Mouse (Mus musculus): ENCODE data around the gene Olfr749. TPM values are rescaled to one million over a fixed set of nuclear protein-coding genes. Genes with fewer than 3 reads are reported as not detected.

The Olfr749 gene
- total and polyA plus RNA-seq, 3 experiments = not detected

DNA sequence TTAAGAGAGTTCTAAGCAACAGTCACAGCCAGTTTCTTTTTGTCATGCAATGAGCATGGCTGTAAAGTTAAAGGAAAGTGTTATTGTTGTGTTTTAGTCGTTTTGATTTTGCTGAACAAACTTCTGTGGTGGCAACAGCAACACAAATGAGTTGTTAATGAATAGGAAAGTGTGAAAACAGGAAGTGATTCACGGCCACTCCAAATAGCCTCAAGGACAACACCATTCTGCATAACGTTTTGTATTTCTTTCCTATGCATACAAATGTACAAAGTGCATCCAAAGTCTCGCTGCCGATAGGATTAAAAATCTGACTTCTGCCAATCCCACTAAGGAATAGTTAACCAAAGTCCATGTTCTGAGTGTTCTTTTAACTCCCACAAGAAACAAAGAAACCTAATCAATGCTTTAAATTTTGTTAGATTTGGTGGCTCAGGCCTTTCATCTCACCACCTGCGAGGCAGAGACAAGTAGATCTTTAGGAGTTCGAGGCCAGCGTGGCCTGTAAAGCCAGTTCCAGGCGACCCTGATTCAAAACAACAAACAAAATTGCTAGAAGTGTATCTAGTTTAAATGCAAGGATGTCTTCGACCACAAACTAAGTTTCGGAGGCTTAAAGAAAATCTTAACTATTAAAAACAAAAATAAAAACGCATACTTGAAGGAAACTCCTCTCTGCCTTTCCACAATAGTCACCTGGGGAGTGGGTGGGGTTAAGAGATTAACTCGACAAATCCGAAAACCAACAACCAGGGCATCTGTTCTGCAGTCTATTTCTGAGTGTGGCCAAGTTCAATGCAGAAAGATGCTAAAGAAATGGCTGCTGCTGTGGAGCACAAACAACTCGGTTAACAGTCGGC lies 39.7 kb upstream of the Olfr749 start:
- TF ChIP-seq ELF1 (IDR thresholded peaks at IDR 0.05; ENCODE audit: low read depth, low read length) (0 out of 2 replicates have a peak, but pooled peaks have one; percentile 35), JUN (IDR thresholded peaks at IDR 0.05; ENCODE audit: insufficient read depth, low read depth, low read length) (no peak), USF1 (IDR thresholded peaks at IDR 0.05; ENCODE audit: low read depth, low read length) (no peak)
- H3K9ac ChIP-seq (ENCODE audit: insufficient read depth, low read depth) = peak overlapping the region; percentile 80
- H3K4me1 ChIP-seq (ENCODE audit: control insufficient read depth in 1 of 2, insufficient read depth in 2 of 2) = peaks cover 3 to 17% of the 10 kb centered on the region in 2 experiments; a peak in 2 of 4 replicates
- DNase-seq (ENCODE audit: extremely low read depth) = peak; percentile 38
- peaks cover 20% of the 10 kb centered on the region for H3K79me2 ChIP-seq (replicated peaks; ENCODE audit: control insufficient read depth, extremely low read depth, insufficient read depth, poor library complexity, severe bottlenecking)
- no peaks in the 10 kb centered on the region for H3K27me3 ChIP-seq (replicated peaks)
- no peak overlapping the region for H3K27ac ChIP-seq (ENCODE audit: insufficient read depth, low read depth)
- in situ Hi-C loops (cut with MboI; ENCODE audit: low pct_ligation_motif_present, low pct_unique_long_range_greater_than_20kb, low sequenced_read_pairs) = no loop called here
- H3K4me3 ChIP-seq (replicated peaks in 1 of 3; ENCODE audit: low read depth in 2 of 3, low read length in 2 of 3, poor library complexity in 1 of 3) = peak overlapping the region; percentile 87 to 94 (median 89)
- H3K9me3 ChIP-seq (replicated peaks; ENCODE audit: low read length) = peaks cover 7% of the 10 kb centered on the region
- dilution Hi-C loops (cut with MboI; ENCODE audit: extremely low pct_ligation_motif_present, extremely low pct_unique_long_range_greater_than_20kb, low sequenced_read_pairs) = no loop called here
- peaks cover 10 to 34% of the 10 kb centered on the region in 2 experiments for H3K36me3 ChIP-seq (replicated peaks in 1 of 2; ENCODE audit: control insufficient read depth in 1 of 2, insufficient read depth in 1 of 2, low read length in 1 of 2)
- peak overlapping the region; percentile 77 for H3K4me2 ChIP-seq (ENCODE audit: insufficient read depth, low read depth, poor library complexity, severe bottlenecking)

DNA sequence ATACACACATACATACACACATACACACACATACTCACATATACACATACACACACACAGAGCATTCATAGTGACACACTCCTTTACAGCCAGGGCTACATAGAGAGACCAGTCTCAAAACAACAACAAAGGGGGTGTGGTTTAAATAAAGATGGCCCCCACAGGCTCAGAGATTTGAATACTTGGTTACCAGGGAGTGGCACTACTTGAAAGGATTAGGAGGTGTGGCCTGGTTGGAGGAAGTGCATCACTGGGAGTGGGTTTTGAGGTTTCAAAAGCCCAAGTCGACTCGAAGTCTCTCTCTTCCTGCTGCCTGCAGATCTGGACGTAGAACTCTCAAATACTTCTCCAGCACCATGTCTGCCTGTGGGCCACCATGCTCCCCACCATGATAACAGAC lies 37.3 kb upstream of the Olfr749 start:
- no peaks in the 10 kb centered on the region for H3K27me3 ChIP-seq (replicated peaks)
- no peak overlapping the region for H3K9ac ChIP-seq (ENCODE audit: insufficient read depth, low read depth)
- peaks cover 20% of the 10 kb centered on the region for H3K79me2 ChIP-seq (replicated peaks; ENCODE audit: control insufficient read depth, extremely low read depth, insufficient read depth, poor library complexity, severe bottlenecking)
- H3K36me3 ChIP-seq (replicated peaks in 1 of 2; ENCODE audit: control insufficient read depth in 1 of 2, insufficient read depth in 1 of 2, low read length in 1 of 2) = peaks cover 21 to 50% of the 10 kb centered on the region in 2 experiments
- TF ChIP-seq JUND (conservative IDR thresholded peaks at IDR 0.05; ENCODE audit: low read depth, low read length) = no peak
- TF ChIP-seq MAX (IDR thresholded peaks at IDR 0.05; ENCODE audit: low read length) = no peak
- no peak for TF ChIP-seq ZMIZ1 (IDR thresholded peaks at IDR 0.05; ENCODE audit: low read depth, low read length)
- no peak for TF ChIP-seq RAD21 (IDR thresholded peaks at IDR 0.05; ENCODE audit: low read depth, low read length)
- TF ChIP-seq USF2 (conservative IDR thresholded peaks at IDR 0.05; ENCODE audit: low read depth, low read length) = no peak
- dilution Hi-C loops (cut with MboI; ENCODE audit: extremely low pct_ligation_motif_present, extremely low pct_unique_long_range_greater_than_20kb, low sequenced_read_pairs) = no loop called here
- in situ Hi-C loops (cut with MboI; ENCODE audit: low pct_ligation_motif_present, low pct_unique_long_range_greater_than_20kb, low sequenced_read_pairs) = no loop called here
- no peak overlapping the region for H3K4me3 ChIP-seq (replicated peaks in 1 of 3; ENCODE audit: low read depth in 2 of 3, low read length in 2 of 3, poor library complexity in 1 of 3)
- no peak overlapping the region for H3K27ac ChIP-seq (ENCODE audit: insufficient read depth, low read depth)
- H3K4me2 ChIP-seq (ENCODE audit: insufficient read depth, low read depth, poor library complexity, severe bottlenecking) = no peak overlapping the region
- DNase-seq (ENCODE audit: extremely low read depth) = no peak
- peaks cover 7% of the 10 kb centered on the region for H3K9me3 ChIP-seq (replicated peaks; ENCODE audit: low read length)
- peaks cover 0 to 14% of the 10 kb centered on the region in 2 experiments; a peak in 1 of 4 replicates for H3K4me1 ChIP-seq (ENCODE audit: control insufficient read depth in 1 of 2, insufficient read depth in 2 of 2)

DNA sequence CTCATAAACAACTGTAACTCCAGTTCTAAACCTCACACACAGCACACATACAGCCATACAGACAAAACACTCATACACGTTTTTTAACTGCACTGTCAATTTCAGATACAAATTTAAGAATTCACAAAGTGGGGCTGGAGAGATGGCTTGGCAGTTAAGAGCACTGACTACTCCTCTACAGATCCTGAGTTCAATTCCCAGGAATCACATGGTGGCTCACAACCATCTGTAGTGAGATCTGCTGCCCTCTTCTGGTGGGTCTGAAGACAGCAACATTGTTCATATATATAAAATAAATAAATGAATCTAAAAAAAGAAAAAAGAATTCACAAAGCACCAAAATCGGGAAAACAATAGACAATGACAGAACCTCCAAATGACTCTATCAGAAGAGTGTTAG lies 26.4 kb upstream of the Olfr749 start:
- peaks cover 53 to 83% of the 10 kb centered on the region in 2 experiments for H3K36me3 ChIP-seq (replicated peaks in 1 of 2; ENCODE audit: control insufficient read depth in 1 of 2, insufficient read depth in 1 of 2, low read length in 1 of 2)
- H3K4me3 ChIP-seq (replicated peaks in 1 of 3; ENCODE audit: low read depth in 2 of 3, low read length in 2 of 3, poor library complexity in 1 of 3) = no peak overlapping the region
- DNase-seq (ENCODE audit: extremely low read depth) = peak; percentile 9
- no peaks in the 10 kb centered on the region for H3K27me3 ChIP-seq (replicated peaks)
- TF ChIP-seq ELF1 (IDR thresholded peaks at IDR 0.05; ENCODE audit: low read depth, low read length) (no peak), JUN (IDR thresholded peaks at IDR 0.05; ENCODE audit: insufficient read depth, low read depth, low read length) (no peak), TCF12 (IDR thresholded peaks at IDR 0.05; ENCODE audit: low read depth, low read length) (no peak), NRF1 (IDR thresholded peaks at IDR 0.05; ENCODE audit: low read depth, low read length) (no peak), CHD1 (IDR thresholded peaks at IDR 0.05; ENCODE audit: low read depth, low read length) (no peak), TBP (conservative IDR thresholded peaks at IDR 0.05; ENCODE audit: low read depth, low read length) (no peak), HCFC1 (IDR thresholded peaks at IDR 0.05; ENCODE audit: low read depth, low read length) (no peak), ETS1 (conservative IDR thresholded peaks at IDR 0.05; ENCODE audit: low read depth, low read length) (no peak), RAD21 (IDR thresholded peaks at IDR 0.05; ENCODE audit: low read depth, low read length) (peak; percentile 2), PAX5 (IDR thresholded peaks at IDR 0.05; ENCODE audit: low read length) (no peak), USF2 (conservative IDR thresholded peaks at IDR 0.05; ENCODE audit: low read depth, low read length) (no peak), CTCF (conservative IDR thresholded peaks at IDR 0.05 in 1 of 2, IDR thresholded peaks at IDR 0.05 in 1 of 2; ENCODE audit: low read depth in 2 of 2, low read length in 2 of 2) (peak; percentile 46 to 54), MEF2A (IDR thresholded peaks at IDR 0.05; ENCODE audit: borderline replicate concordance, low read depth, low read length) (no peak), USF1 (IDR thresholded peaks at IDR 0.05; ENCODE audit: low read depth, low read length) (no peak), UBTF (IDR thresholded peaks at IDR 0.05; ENCODE audit: low read depth, low read length) (no peak), SMC3 (IDR thresholded peaks at IDR 0.05; ENCODE audit: low read depth, low read length) (peak; percentile 19; the same call in 1 of the 2 replicates), MAZ (IDR thresholded peaks at IDR 0.05; ENCODE audit: low read depth, low read length) (no peak), POLR2A (IDR thresholded peaks at IDR 0.05; ENCODE audit: low read depth, low read length) (no peak)
- dilution Hi-C loops (cut with MboI; ENCODE audit: extremely low pct_ligation_motif_present, extremely low pct_unique_long_range_greater_than_20kb, low sequenced_read_pairs) (no loop called here), in situ Hi-C loops (cut with MboI; ENCODE audit: low pct_ligation_motif_present, low pct_unique_long_range_greater_than_20kb, low sequenced_read_pairs) (loop anchor here (25.0 kb wide), 1 partner anchor 409 kb away; the partner anchor contains the start of gene Tlr11)
- no peaks in the 10 kb centered on the region for H3K79me2 ChIP-seq (replicated peaks; ENCODE audit: control insufficient read depth, extremely low read depth, insufficient read depth, poor library complexity, severe bottlenecking)
- no peaks in the 10 kb centered on the region for H3K4me1 ChIP-seq (ENCODE audit: control insufficient read depth in 1 of 2, insufficient read depth in 2 of 2)
- H3K4me2 ChIP-seq (ENCODE audit: insufficient read depth, low read depth, poor library complexity, severe bottlenecking) = no peak overlapping the region
- no peaks in the 10 kb centered on the region for H3K9me3 ChIP-seq (replicated peaks; ENCODE audit: low read length)
- H3K27ac ChIP-seq (ENCODE audit: insufficient read depth, low read depth) = no peak overlapping the region
- H3K9ac ChIP-seq (ENCODE audit: insufficient read depth, low read depth) = no peak overlapping the region
